Mouse (Mus musculus): ENCODE results near the gene Gnb1l. TPM values are rescaled to one million over a fixed set of nuclear protein-coding genes. Genes with fewer than 3 reads are reported as not detected.

Gnb1l gene
- polyA plus RNA-seq, 1 experiment from 2014 or later = 5.1 TPM

DNA sequence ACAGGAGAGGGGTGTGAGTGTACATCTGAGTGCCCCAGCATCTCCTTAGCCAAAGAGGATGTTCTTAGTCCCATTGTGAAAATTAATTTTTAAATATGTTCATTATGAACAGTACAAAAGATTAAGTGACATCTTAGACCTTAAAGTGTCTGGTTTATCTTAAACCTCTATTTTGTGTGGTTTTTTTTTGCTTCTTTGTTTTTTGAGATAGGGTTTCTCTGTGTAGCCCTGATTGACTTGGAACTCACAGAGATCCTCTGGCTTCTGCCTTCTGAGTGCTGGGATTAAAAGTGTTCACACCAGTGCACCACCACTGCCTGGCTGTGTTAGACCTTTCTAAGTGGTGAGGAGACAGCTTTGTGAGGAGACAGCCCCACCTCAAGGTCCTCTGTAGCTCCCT, 39.9 kb upstream of the Gnb1l start:
- Histone ChIP-seq H3K27me3 (ENCODE audit: insufficient read depth, low read length) (no peaks in the 10 kb centered on the region), H3K4me3 (ENCODE audit: low read depth, low read length) (no peak overlapping the region), H3K9me3 (ENCODE audit: low read length) (no peaks in the 10 kb centered on the region), H3K27ac (ENCODE audit: low read depth) (no peak overlapping the region), H3K4me2 (ENCODE audit: low read depth, low read length) (no peak overlapping the region), H3K4me1 (ENCODE audit: insufficient read depth) (peaks cover 7% of the 10 kb centered on the region; the same call in 1 of the 2 replicates), H3K9ac (replicated peaks) (no peak overlapping the region), H3K36me3 (replicated peaks; ENCODE audit: insufficient read depth, low read length) (peaks cover 66% of the 10 kb centered on the region)
- ATAC-seq (no peak), DNase-seq (no peak)
- TF ChIP-seq CTCF (IDR thresholded peaks at IDR 0.05; ENCODE audit: low read depth) = no peak
- no peak for TF ChIP-seq EP300 (IDR thresholded peaks at IDR 0.05; ENCODE audit: low read depth)

DNA sequence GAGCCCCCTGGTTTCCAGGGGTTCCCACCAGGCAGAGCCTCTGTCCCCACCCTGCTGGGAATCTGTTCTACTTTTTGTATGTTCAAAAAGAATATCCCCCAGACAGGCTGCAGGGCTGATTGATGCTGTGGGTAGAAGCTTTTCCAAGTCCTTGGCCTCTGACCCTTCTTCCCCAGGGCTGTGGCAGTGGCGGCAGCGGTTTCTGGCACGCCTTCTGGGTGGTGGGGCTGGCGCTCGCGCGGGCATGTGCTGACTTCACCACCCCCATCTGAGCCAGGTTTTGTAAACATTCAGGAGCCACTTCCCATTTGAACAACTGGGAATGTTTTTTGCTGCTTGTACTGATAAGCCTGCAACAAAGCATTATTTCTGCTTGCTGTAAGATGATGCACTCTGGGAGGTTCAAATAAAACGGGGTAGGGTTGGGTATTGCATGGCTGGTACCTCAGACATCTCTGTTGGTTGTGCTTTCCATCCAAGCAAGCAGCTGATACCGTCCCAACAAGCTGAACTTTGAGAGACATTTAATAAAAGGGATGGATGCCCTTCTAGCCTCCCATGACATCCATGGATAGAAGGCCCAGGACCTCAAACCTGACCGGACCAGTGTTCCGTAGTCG, 39.1 kb upstream of the Gnb1l start:
- 9% methylated on average over 12 of the region's 12 CpGs for WGBS (ENCODE audit: insufficient replicate concordance)
- peak overlapping the region; percentile 1; the same call in 1 of the 2 replicates for H3K4me2 ChIP-seq (ENCODE audit: low read depth, low read length)
- no peaks in the 10 kb centered on the region for H3K9me3 ChIP-seq (ENCODE audit: low read length)
- ATAC-seq (peak; percentile 12; the same call in 1 of the 2 replicates), DNase-seq (no peak)
- H3K9ac ChIP-seq (replicated peaks) = 0 out of 2 replicates have a peak overlapping the region, but pooled peaks have one; percentile 5
- H3K4me3 ChIP-seq (ENCODE audit: low read depth, low read length) = no peak overlapping the region
- TF ChIP-seq EP300 (IDR thresholded peaks at IDR 0.05; ENCODE audit: low read depth) = no peak
- no peak for TF ChIP-seq CTCF (IDR thresholded peaks at IDR 0.05; ENCODE audit: low read depth)
- H3K36me3 ChIP-seq (replicated peaks; ENCODE audit: insufficient read depth, low read length) = peaks cover 66% of the 10 kb centered on the region
- H3K4me1 ChIP-seq (ENCODE audit: insufficient read depth) = peaks cover 7% of the 10 kb centered on the region; the same call in 1 of the 2 replicates
- H3K27ac ChIP-seq (ENCODE audit: low read depth) = peak overlapping the region; percentile 69; the same call in 1 of the 2 replicates
- H3K27me3 ChIP-seq (ENCODE audit: insufficient read depth, low read length) = no peaks in the 10 kb centered on the region

DNA sequence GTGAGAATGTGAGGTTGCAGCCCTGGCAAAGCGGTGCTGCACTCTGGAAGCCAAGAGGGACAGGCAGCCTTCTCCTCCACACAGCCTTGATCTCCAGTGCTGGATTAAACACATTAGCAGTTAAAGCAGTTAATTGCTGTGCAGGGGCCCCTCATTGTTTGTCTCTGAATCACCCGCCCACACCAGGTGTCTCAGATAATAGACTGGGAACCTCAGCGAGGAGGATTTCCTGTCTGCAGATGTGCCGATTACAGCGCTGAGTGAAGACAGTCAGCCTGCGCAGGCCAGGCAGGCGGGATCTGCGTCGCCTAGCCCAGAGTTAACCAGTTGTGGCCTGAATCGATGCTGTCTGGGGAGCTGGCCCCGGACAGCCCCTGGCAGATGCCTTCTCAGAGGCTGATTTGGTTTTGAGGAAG, 38.5 kb upstream of the Gnb1l start:
- Histone ChIP-seq H3K36me3 (replicated peaks; ENCODE audit: insufficient read depth, low read length) (peaks cover 67% of the 10 kb centered on the region), H3K4me1 (ENCODE audit: insufficient read depth) (peaks cover 7% of the 10 kb centered on the region; the same call in 1 of the 2 replicates), H3K9me3 (ENCODE audit: low read length) (no peaks in the 10 kb centered on the region), H3K27ac (ENCODE audit: low read depth) (peak overlapping the region; percentile 69; the same call in 1 of the 2 replicates), H3K27me3 (ENCODE audit: insufficient read depth, low read length) (no peaks in the 10 kb centered on the region), H3K4me2 (ENCODE audit: low read depth, low read length) (peak overlapping the region; percentile 1; the same call in 1 of the 2 replicates), H3K4me3 (ENCODE audit: low read depth, low read length) (no peak overlapping the region), H3K9ac (replicated peaks) (no peak overlapping the region)
- TF ChIP-seq EP300 (IDR thresholded peaks at IDR 0.05; ENCODE audit: low read depth) (peak; percentile 84), CTCF (IDR thresholded peaks at IDR 0.05; ENCODE audit: low read depth) (no peak)
- ATAC-seq (peak; percentile 85), DNase-seq (peak; percentile 61)
- WGBS (ENCODE audit: insufficient replicate concordance) = 17% methylated on average over 11 of the region's 11 CpGs

DNA sequence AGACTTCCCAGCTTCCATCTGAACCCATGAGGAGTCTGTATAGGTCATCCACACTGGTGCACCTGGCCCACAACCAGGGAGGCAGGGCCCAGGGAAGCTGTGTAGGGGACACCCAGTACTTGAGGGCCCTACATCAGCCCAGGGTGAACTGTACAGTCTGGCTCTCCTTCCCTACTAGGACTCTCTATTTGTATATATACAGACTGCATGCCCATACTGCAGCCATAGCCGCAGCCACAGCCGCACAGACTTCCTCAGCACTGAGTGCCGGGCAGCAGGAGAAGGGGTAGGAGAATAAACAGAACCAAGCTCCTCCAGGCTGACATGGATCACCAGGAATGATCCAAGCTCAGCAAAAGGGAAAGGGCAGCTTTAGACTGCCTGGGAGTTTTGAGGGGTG, 37.7 kb upstream of the Gnb1l start:
- no peak overlapping the region for H3K4me3 ChIP-seq (ENCODE audit: low read depth, low read length)
- H3K9me3 ChIP-seq (ENCODE audit: low read length) = no peaks in the 10 kb centered on the region
- 0 out of 2 replicates have a peak overlapping the region, but pooled peaks have one; percentile 19 for H3K27ac ChIP-seq (ENCODE audit: low read depth)
- no peak for DNase-seq
- H3K4me1 ChIP-seq (ENCODE audit: insufficient read depth) = peaks cover 7% of the 10 kb centered on the region; the same call in 1 of the 2 replicates
- peaks cover 71% of the 10 kb centered on the region for H3K36me3 ChIP-seq (replicated peaks; ENCODE audit: insufficient read depth, low read length)
- no peak overlapping the region for H3K4me2 ChIP-seq (ENCODE audit: low read depth, low read length)
- ATAC-seq = no peak
- H3K27me3 ChIP-seq (ENCODE audit: insufficient read depth, low read length) = no peaks in the 10 kb centered on the region
- no peak overlapping the region for H3K9ac ChIP-seq (replicated peaks)
- 90% methylated on average over 3 of the region's 3 CpGs for WGBS (ENCODE audit: insufficient replicate concordance)
- TF ChIP-seq EP300 (IDR thresholded peaks at IDR 0.05; ENCODE audit: low read depth) = no peak

DNA sequence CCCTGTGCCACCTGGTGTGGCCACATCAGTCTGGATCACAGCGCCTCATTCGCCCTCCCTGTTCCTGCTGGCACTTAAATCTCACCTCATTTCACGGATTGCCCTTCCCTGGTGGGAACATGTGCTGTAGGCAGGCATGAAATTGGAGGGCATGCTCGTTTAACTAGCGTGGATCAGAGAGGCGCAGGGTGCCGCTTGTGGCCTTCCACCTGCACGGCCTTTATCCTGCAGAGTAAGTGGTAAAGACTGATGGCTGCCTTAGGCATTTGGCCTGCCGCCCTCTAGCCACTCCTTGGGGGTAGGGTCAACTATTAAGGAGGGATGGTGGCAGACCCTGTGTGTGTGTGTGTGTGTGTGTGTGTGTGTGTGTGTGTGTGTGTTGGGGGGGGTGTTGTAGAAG, 36.5 kb upstream of the Gnb1l start:
- WGBS (ENCODE audit: insufficient replicate concordance) = 88% methylated on average over 9 of the region's 9 CpGs
- H3K4me2 ChIP-seq (ENCODE audit: low read depth, low read length) = no peak overlapping the region
- no peak for ATAC-seq

DNA sequence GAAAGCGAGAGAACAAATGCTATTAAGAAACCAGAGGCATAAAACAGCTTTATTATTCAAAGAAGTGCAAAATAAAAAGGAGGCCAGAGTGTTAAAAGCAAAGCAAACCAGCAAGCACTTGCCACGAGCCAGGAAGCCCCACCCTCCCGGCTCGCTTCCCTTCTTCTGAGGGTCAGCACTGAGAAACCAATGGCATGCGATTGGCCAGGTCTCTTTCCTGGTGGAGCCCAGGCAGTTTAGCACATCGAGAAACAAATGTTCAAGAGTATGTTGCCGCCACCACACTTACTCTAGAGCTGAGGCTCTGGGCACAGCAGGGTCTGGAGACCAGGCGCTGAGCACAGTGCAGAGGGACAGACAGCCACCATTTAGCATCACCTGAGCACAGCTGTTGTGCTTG, 35.9 kb upstream of the Gnb1l start:
- Histone ChIP-seq H3K27me3 (ENCODE audit: insufficient read depth, low read length) (no peaks in the 10 kb centered on the region), H3K9ac (replicated peaks) (no peak overlapping the region), H3K4me2 (ENCODE audit: low read depth, low read length) (no peak overlapping the region), H3K27ac (ENCODE audit: low read depth) (no peak overlapping the region), H3K36me3 (replicated peaks; ENCODE audit: insufficient read depth, low read length) (peaks cover 58% of the 10 kb centered on the region), H3K4me1 (ENCODE audit: insufficient read depth) (peaks cover 7% of the 10 kb centered on the region), H3K9me3 (ENCODE audit: low read length) (no peaks in the 10 kb centered on the region), H3K4me3 (ENCODE audit: low read depth, low read length) (no peak overlapping the region)
- ATAC-seq (no peak), DNase-seq (no peak)
- 54% methylated on average over 8 of the region's 8 CpGs for WGBS (ENCODE audit: insufficient replicate concordance)
- TF ChIP-seq CTCF (IDR thresholded peaks at IDR 0.05; ENCODE audit: low read depth) (no peak), EP300 (IDR thresholded peaks at IDR 0.05; ENCODE audit: low read depth) (no peak)

More for the DNA sequence above, 36.5 kb upstream of the Gnb1l start:
- TF ChIP-seq CTCF (IDR thresholded peaks at IDR 0.05; ENCODE audit: low read depth) (no peak), EP300 (IDR thresholded peaks at IDR 0.05; ENCODE audit: low read depth) (no peak)
- DNase-seq = no peak
- Histone ChIP-seq H3K27me3 (ENCODE audit: insufficient read depth, low read length) (no peaks in the 10 kb centered on the region), H3K27ac (ENCODE audit: low read depth) (no peak overlapping the region), H3K4me1 (ENCODE audit: insufficient read depth) (peaks cover 7% of the 10 kb centered on the region; the same call in 1 of the 2 replicates), H3K4me3 (ENCODE audit: low read depth, low read length) (no peak overlapping the region), H3K9ac (replicated peaks) (no peak overlapping the region), H3K36me3 (replicated peaks; ENCODE audit: insufficient read depth, low read length) (peaks cover 62% of the 10 kb centered on the region), H3K9me3 (ENCODE audit: low read length) (no peaks in the 10 kb centered on the region)

All from liver, postnatal 0 days (tissue).